Mouse (Mus musculus) embryonic fibroblast, embryonic 13.5 days (primary cell): ENCODE results near the gene Tomm5.

Source experiments
- CTCF ChIP-seq: IDR thresholded peaks from 2 replicates; pipeline ENCODE4 v1.5.1; 2011; ENCODE audit warnings: mild to moderate bottlenecking, control low read depth, low read length, moderate library complexity, borderline replicate concordance; ENCODE audit not compliant: insufficient read depth
- POLR2A ChIP-seq: IDR thresholded peaks from 2 replicates; pipeline ENCODE4 v1.6.1; 2011; ENCODE audit warnings: low read depth, mild to moderate bottlenecking, control low read depth, low read length, moderate library complexity

DNA sequence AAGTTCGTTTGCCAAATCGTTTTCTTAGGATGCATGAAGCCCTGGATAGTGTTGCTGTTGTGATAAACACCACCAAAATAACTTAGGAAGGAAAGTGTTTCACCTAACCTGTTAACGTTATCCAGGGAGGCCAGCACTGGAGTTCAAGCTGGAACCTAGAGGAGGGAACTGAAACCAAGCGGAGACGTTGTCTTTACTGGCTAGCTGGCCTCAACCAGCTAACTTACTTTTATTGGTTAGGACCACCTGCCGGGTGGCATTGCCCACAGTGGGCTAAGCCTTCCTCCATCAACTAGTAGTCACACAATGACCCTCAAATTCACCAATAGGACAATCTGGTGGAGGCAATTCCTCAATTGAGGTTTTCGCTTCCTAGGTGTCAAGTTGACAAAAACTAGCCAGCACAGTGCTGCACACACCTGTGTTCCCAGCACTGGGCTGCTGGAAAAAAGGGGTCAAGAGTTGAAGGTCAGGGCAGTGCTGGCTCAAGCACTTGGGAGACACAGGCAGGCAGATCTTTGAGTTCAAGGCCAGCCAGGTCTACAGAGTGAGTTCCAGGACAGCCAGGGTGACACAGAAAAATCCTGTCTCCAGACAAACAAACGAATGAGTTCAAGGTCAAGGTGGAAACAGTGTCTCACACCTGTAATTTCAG is 669 bp upstream of the Tomm5 start:
- TF ChIP-seq CTCF (no peak), POLR2A (no peak)
